Mouse (Mus musculus) liver, adult 2 months (tissue): ENCODE data around the gene Olfr1055. TPM values are rescaled to one million over a fixed set of nuclear protein-coding genes. Genes with fewer than 3 reads are reported as not detected.
"Not testable (repeated sequence)": the region's sequence is repeated elsewhere in the genome, so short reads cannot be mapped to it uniquely, and the experiment has no call there.

ENCODE experiments used
- DNase-seq: peaks from one replicate; pipeline ENCODE4 v3.0.0-alpha.2; 2011; ENCODE audit warnings: low read depth, low spot score; ENCODE audit errors: extremely low read depth
- H3K27ac ChIP-seq: fragments of 200-500 bp; replicated peaks from 2 replicates; pipeline ENCODE4 v1.5.1; 2012; ENCODE audit warnings: low read depth, mild to moderate bottlenecking, control low read depth, inconsistent platforms, low read length; ENCODE audit not compliant: insufficient read depth
- H3K27me3 ChIP-seq: fragments of 200-500 bp; 2 replicates; pipeline ENCODE4 v1.6.1; 2012; ENCODE audit warnings: mild to moderate bottlenecking, moderate library complexity, low read length, inconsistent platforms; ENCODE audit not compliant: control insufficient read depth, insufficient read depth
- H3K36me3 ChIP-seq: fragments of 200-500 bp; 2 replicates; pipeline ENCODE4 v1.6.1; 2012; ENCODE audit warnings: low read length, inconsistent platforms; ENCODE audit not compliant: control insufficient read depth, insufficient read depth
- H3K4me1 ChIP-seq: fragments of 200-500 bp; 2 replicates; pipeline ENCODE4 v1.6.1; 2011; ENCODE audit warnings: low read length; ENCODE audit not compliant: control insufficient read depth, insufficient read depth
- H3K4me3 ChIP-seq: fragments of 200-500 bp; 2 replicates; pipeline ENCODE4 v1.5.1; 2011; ENCODE audit warnings: low read depth, mild to moderate bottlenecking, control low read depth, low read length, moderate library complexity; ENCODE audit not compliant: insufficient read depth
- H3K79me2 ChIP-seq: fragments of 200-500 bp; 2 replicates; pipeline ENCODE4 v1.6.1; 2012; ENCODE audit warnings: inconsistent platforms, mild to moderate bottlenecking, low read length, moderate library complexity; ENCODE audit not compliant: control insufficient read depth, insufficient read depth
- H3K9ac ChIP-seq: fragments of 200-500 bp; 2 replicates; pipeline ENCODE4 v1.6.1; 2012; ENCODE audit warnings: low read depth, mild to moderate bottlenecking, control low read depth, inconsistent platforms, low read length
- CTCF ChIP-seq: fragments of 200-500 bp; IDR thresholded peaks from 2 replicates; pipeline ENCODE4 v1.5.1; 2011; ENCODE audit warnings: low read depth, low read length, control low read depth
- POLR2A ChIP-seq: fragments of 200-500 bp; IDR thresholded peaks from 2 replicates; pipeline ENCODE4 v1.6.1; 2011; ENCODE audit warnings: low read length, control low read depth; ENCODE audit not compliant: insufficient read depth; ENCODE audit errors: extremely low read depth
- WGBS: fragments of 180-500 bp; shearing (Covaris S2); methylation state at CpG from one replicate; pipeline ENCODE4 v1.1.7; 2018; 5-methylcytosine and 5-hydroxymethylcytosine counted together
- polyA plus RNA-seq: library from polyadenylated mRNA; depleted of rRNA; stranded (reverse); fragments of >200 nt; gene quantifications from 2 replicates; pipeline ENCODE4 v1.2.3, GENCODE M21; 2012; rRNA removed
- total RNA-seq: library from RNA; depleted of rRNA; stranded (reverse); fragments of >200 nt; gene quantifications from 2 replicates; pipeline ENCODE4 v1.2.3, GENCODE M21; 2014; rRNA removed

Olfr1055 gene
- total RNA-seq (not detected in 2 replicates), polyA plus RNA-seq (not detected in 2 replicates)

GRCm38 (mm10) chr2:86350184-86350583 lies at the start of gene Olfr1055:
Olfr1055 (minus strand) TSS chr2:86350284.
- WGBS = 85% methylated on average over 5 of the region's 5 CpGs
- H3K27me3 ChIP-seq = no peaks in the 10 kb centered on the region
- TF ChIP-seq CTCF (no peak), POLR2A (no peak)

GRCm38 (mm10) chr2:86395114-86395513 lies 45.0 kb upstream of the Olfr1055 start:
- TF ChIP-seq POLR2A (no peak), CTCF (no peak)
- 81% methylated on average over 2 of the region's 2 CpGs for WGBS
- no peaks in the 10 kb centered on the region for H3K4me1 ChIP-seq
- no peak overlapping the region for H3K4me3 ChIP-seq
- DNase-seq = no peak
- no peaks in the 10 kb centered on the region for H3K27me3 ChIP-seq
- no peaks in the 10 kb centered on the region for H3K79me2 ChIP-seq
- H3K27ac ChIP-seq = no peak overlapping the region
- no peaks in the 10 kb centered on the region for H3K36me3 ChIP-seq
- no peak overlapping the region for H3K9ac ChIP-seq

More at GRCm38 (mm10) chr2:86350184-86350583, at the start of gene Olfr1055:
- Histone ChIP-seq H3K36me3 (no peaks in the 10 kb centered on the region), H3K4me1 (no peaks in the 10 kb centered on the region), H3K4me3 (no peak within 1 kb of the TSS), H3K79me2 (no peaks in the 10 kb centered on the region), H3K9ac (no peak within 1 kb of the TSS), H3K27ac (no peak within 1 kb of the TSS)
- DNase-seq = no peak

- H3K4me1 ChIP-seq, H3K27ac ChIP-seq, H3K36me3 ChIP-seq, H3K79me2 ChIP-seq, DNase-seq, H3K27me3 ChIP-seq, H3K4me3 ChIP-seq, H3K9ac ChIP-seq: not testable (repeated sequence)
These were observed 38.4 kb upstream of the Olfr1055 start, which contains the start of gene Olfr1058 for GRCm38 (mm10) chr2:86388461-86388860. Olfr1058 (minus strand) TSS chr2:86388561.

- no peak for DNase-seq
- Histone ChIP-seq H3K36me3 (no peaks in the 10 kb centered on the region), H3K4me1 (no peaks in the 10 kb centered on the region), H3K79me2 (no peaks in the 10 kb centered on the region), H3K9ac (no peak within 1 kb of the TSS), H3K27ac (no peak within 1 kb of the TSS), H3K4me3 (no peak within 1 kb of the TSS), H3K27me3 (no peaks in the 10 kb centered on the region)
- TF ChIP-seq CTCF = no peak
- TF ChIP-seq POLR2A = no peak
These were observed 28.2 kb upstream of the Olfr1055 start, which contains the start of gene Olfr1057 for GRCm38 (mm10) chr2:86378293-86378692. Olfr1057 (minus strand) TSS chr2:86378393.

- H3K27ac ChIP-seq, H3K27me3 ChIP-seq, H3K36me3 ChIP-seq, H3K79me2 ChIP-seq, DNase-seq, H3K9ac ChIP-seq, H3K4me1 ChIP-seq, H3K4me3 ChIP-seq: not testable (repeated sequence)
- 94% methylated on average over 2 of the region's 6 CpGs for WGBS
These were observed 16.3 kb upstream of the Olfr1055 start for GRCm38 (mm10) chr2:86366342-86366741.

GRCm38 (mm10) chr2:86362369-86362768 lies 12.3 kb upstream of the Olfr1055 start, which contains the start of gene Olfr1056:
Olfr1056 (minus strand) TSS chr2:86362469.
- Histone ChIP-seq H3K4me1 (no peaks in the 10 kb centered on the region), H3K9ac (no peak within 1 kb of the TSS), H3K27me3 (no peaks in the 10 kb centered on the region), H3K27ac (no peak within 1 kb of the TSS), H3K36me3 (no peaks in the 10 kb centered on the region), H3K79me2 (no peaks in the 10 kb centered on the region), H3K4me3 (no peak within 1 kb of the TSS)
- no peak for DNase-seq
- TF ChIP-seq CTCF = no peak
- no peak for TF ChIP-seq POLR2A

GRCm38 (mm10) chr2:86351751-86352150 lies 1.7 kb upstream of the Olfr1055 start:
- not testable (repeated sequence) for DNase-seq, H3K9ac ChIP-seq, H3K36me3 ChIP-seq, H3K27ac ChIP-seq, H3K4me3 ChIP-seq, H3K4me1 ChIP-seq, H3K79me2 ChIP-seq, H3K27me3 ChIP-seq
- 100% methylated on average over 1 of the region's 1 CpGs for WGBS
